Mouse (Mus musculus) left cerebral cortex, postnatal 10 days (tissue): ENCODE measurements around the gene Sprr4. TPM values are rescaled to one million over a fixed set of nuclear protein-coding genes. Genes with fewer than 3 reads are reported as not detected.
"Not testable (repeated sequence)": the region's sequence is repeated elsewhere in the genome, so short reads cannot be mapped to it uniquely, and the experiment has no call there.

Source experiments
- DNase-seq, 2 experiments: peaks; one replicate each; pipeline ENCODE4 v3.0.0; 2021 to 2022; ENCODE audit warnings: low spot score in 2 of 2, mixed read lengths in 1 of 2; ENCODE audit errors: extremely low spot score in 1 of 2
- intact Hi-C: fragments of 180-260 bp; cut with DNase I; formaldehyde crosslinking; loops from one replicate; pipeline ENCODE4 v1.15.1; 2025
- total RNA-seq, 2 experiments: library from RNA; stranded (reverse); gene quantifications; 2 replicates each; pipeline ENCODE4 v1.2.3; 2021

The Sprr4 gene
- total RNA-seq, result not detected

GRCm38 (mm10) chr3:92500393-92500792, at the start of gene Sprr4:
TSS of gene Sprr4 (minus strand) at chr3:92500493.
- intact Hi-C loops, result no loop called here
- no peak for DNase-seq

- intact Hi-C loops, result no loop called here
- no peak for DNase-seq
These were observed 34.1 kb upstream of the Sprr4 start, which contains the start of gene 2310046K23Rik for GRCm38 (mm10) chr3:92534411-92534810. TSS of gene 2310046K23Rik (minus strand) at chr3:92534511.

- intact Hi-C loops, result loop anchor here (2.0 kb wide), 1 partner anchor 362 kb away; no protein-coding TSS in a partner anchor
- no peak for DNase-seq
These were observed 12.0 kb upstream of the Sprr4 start for GRCm38 (mm10) chr3:92512325-92512724.

- intact Hi-C loops, result no loop called here
- DNase-seq, result no peak
These were observed 10.5 kb upstream of the Sprr4 start for GRCm38 (mm10) chr3:92510786-92511185.

- intact Hi-C loops, result no loop called here
- DNase-seq, result no peak
These were observed 7.9 kb upstream of the Sprr4 start for GRCm38 (mm10) chr3:92508185-92508584.

- intact Hi-C loops, result no loop called here
- DNase-seq, result no peak
These were observed 3.2 kb upstream of the Sprr4 start for GRCm38 (mm10) chr3:92503528-92503927.

GRCm38 (mm10) chr3:92490262-92490661, 10.0 kb downstream of the Sprr4 start:
- intact Hi-C loops, DNase-seq: not testable (repeated sequence)

GRCm38 (mm10) chr3:92486307-92486706, 14.0 kb downstream of the Sprr4 start:
- intact Hi-C loops, result no loop called here
- no peak for DNase-seq

- intact Hi-C loops, result no loop called here
- DNase-seq, result no peak
These were observed 14.4 kb downstream of the Sprr4 start, which contains the start of gene Sprr1a for GRCm38 (mm10) chr3:92485863-92486262. TSS of gene Sprr1a (minus strand) at chr3:92485895.

GRCm38 (mm10) chr3:92481249-92481648, 19.0 kb downstream of the Sprr4 start:
- intact Hi-C loops, DNase-seq: not testable (repeated sequence)

- intact Hi-C loops, result no loop called here
These were observed 30.2 kb downstream of the Sprr4 start for GRCm38 (mm10) chr3:92470111-92470510.

GRCm38 (mm10) chr3:92467424-92467823, 32.9 kb downstream of the Sprr4 start:
- DNase-seq, result no peak
- intact Hi-C loops, result no loop called here

More at GRCm38 (mm10) chr3:92470111-92470510, 30.2 kb downstream of the Sprr4 start:
- no peak for DNase-seq

- DNase-seq, result no peak
- intact Hi-C loops, result no loop called here
These were observed 33.7 kb downstream of the Sprr4 start for GRCm38 (mm10) chr3:92466576-92466975.

GRCm38 (mm10) chr3:92458620-92459019, 41.7 kb downstream of the Sprr4 start, which contains the start of gene Sprr3:
TSS of gene Sprr3 (minus strand) at chr3:92458720.
- intact Hi-C loops, result no loop called here
- DNase-seq, result no peak

- no peak for DNase-seq
- intact Hi-C loops, result no loop called here
These were observed 45.1 kb downstream of the Sprr4 start for GRCm38 (mm10) chr3:92455151-92455550.

Other genes starting within 250 kb of the Sprr4 start
- gene Sprr2a3, start 215.1 kb downstream of the Sprr4 start, total RNA-seq, result not detected
- gene Sprr2b, start 183.9 kb downstream of the Sprr4 start, total RNA-seq, result not detected
- not detected for gene Sprr2d, start 161.4 kb downstream of the Sprr4 start, total RNA-seq
- not detected for gene Sprr2e, start 148.3 kb downstream of the Sprr4 start, total RNA-seq
- gene Sprr2f, start 135.3 kb downstream of the Sprr4 start, total RNA-seq, result not detected
- not detected for gene Sprr2h, start 114.8 kb downstream of the Sprr4 start, total RNA-seq
- gene Sprr2i, start 92.5 kb downstream of the Sprr4 start, total RNA-seq, result not detected
- not detected for gene Sprr2j-ps, start 82.4 kb downstream of the Sprr4 start, total RNA-seq
- gene Gm9774, start 71.1 kb downstream of the Sprr4 start, total RNA-seq, result 1 to 10 TPM; 1.5 to 3.6 TPM
- not detected for gene Sprr2k, start 67.9 kb downstream of the Sprr4 start, total RNA-seq
- not detected for gene Sprr1b, start 61.7 kb downstream of the Sprr4 start, total RNA-seq
- not detected for gene Sprr3, start 41.8 kb downstream of the Sprr4 start, total RNA-seq
- gene Sprr1a, start 14.6 kb downstream of the Sprr4 start, total RNA-seq, result not detected
- not detected for gene 2310046K23Rik, start 34.0 kb upstream of the Sprr4 start, total RNA-seq
- not detected for gene Ivl, start 73.2 kb upstream of the Sprr4 start, total RNA-seq
- not detected for gene Smcp, start 88.5 kb upstream of the Sprr4 start, total RNA-seq
- gene 2210017I01Rik, start 107.0 kb upstream of the Sprr4 start, total RNA-seq, result not detected
- not detected for gene Lce6a, start 121.2 kb upstream of the Sprr4 start, total RNA-seq
- gene Lce1a1, start 147.8 kb upstream of the Sprr4 start, total RNA-seq, result not detected
- gene Lce1b, start 156.4 kb upstream of the Sprr4 start, total RNA-seq, result not detected
- gene Lce1a2, start 169.8 kb upstream of the Sprr4 start, total RNA-seq, result not detected
- gene Lce1c, start 178.8 kb upstream of the Sprr4 start, total RNA-seq, result not detected
- not detected for gene Lce1d, start 186.7 kb upstream of the Sprr4 start, total RNA-seq
- not detected for gene Lce1e, start 208.6 kb upstream of the Sprr4 start, total RNA-seq
- not detected for gene Lce1f, start 219.9 kb upstream of the Sprr4 start, total RNA-seq
- gene Gm38119, start 238.6 kb upstream of the Sprr4 start, total RNA-seq, result not detected